Comparison of ENCODE assay signal across 21 mouse cellular contexts in genomic region chr7:107687412-107687811, GRCm38 (mm10).
DNase-seq lines count a peak whose midpoint lies in the region; ATAC-seq and TF ChIP-seq lines count a peak whose summit lies in the region.
"Had no signal": no experiment of that assay in that cellular context is flagged by ENCODE, and none has a peak within 500 bp of the region (broad histone marks: within the 10 kb centered on the region; RNA-seq: fewer than 3 reads in every experiment).

No protein-coding gene starts in this region.

- H3K27me3 ChIP-seq in intestine, postnatal 0 days (replicated peaks; ENCODE audit: control insufficient read depth, insufficient read depth, low read length) = no peaks in the 10 kb centered on the region
- H3K27me3 ChIP-seq: heart, embryonic 13.5 days; limb, embryonic 12.5 days had no signal

- no peak overlapping the region for H3K9ac ChIP-seq in intestine, postnatal 0 days (ENCODE audit: low read depth, low read length)
- H3K9ac ChIP-seq: heart, embryonic 13.5 days; hindbrain, embryonic 14.5 days; limb, embryonic 12.5 days; liver, embryonic 14.5 days; midbrain, embryonic 12.5 days; neural tube, embryonic 12.5 days had no signal

- peak; percentile 15; the same call in 1 of the 2 replicates for ATAC-seq in intestine, postnatal 0 days
- no peak for ATAC-seq in frontal cortex, adult (ENCODE audit: low TSS enrichment)
- ATAC-seq: forebrain, embryonic 16.5 days had no signal

- peaks cover 7% of the 10 kb centered on the region; the same call in 1 of the 2 replicates for H3K36me3 ChIP-seq in intestine, postnatal 0 days (ENCODE audit: control insufficient read depth, insufficient read depth)
- H3K36me3 ChIP-seq: midbrain, embryonic 12.5 days; neural tube, embryonic 12.5 days had no signal

- no peaks in the 10 kb centered on the region for H3K4me1 ChIP-seq in intestine, postnatal 0 days (replicated peaks; ENCODE audit: control insufficient read depth, insufficient read depth, low read length)
- H3K4me1 ChIP-seq: midbrain, embryonic 12.5 days; neural tube, embryonic 12.5 days had no signal

- H3K9me3 ChIP-seq in intestine, postnatal 0 days (ENCODE audit: control insufficient read depth) = no peaks in the 10 kb centered on the region
- H3K9me3 ChIP-seq: heart, embryonic 13.5 days; limb, embryonic 12.5 days; midbrain, embryonic 12.5 days; neural tube, embryonic 12.5 days had no signal

- no peak for TF ChIP-seq CTCF in layer of hippocampus, adult 2 months (conservative IDR thresholded peaks at IDR 0.05)
- no peak for TF ChIP-seq CTCF in intestine, postnatal 0 days (IDR thresholded peaks at IDR 0.05; ENCODE audit: low read depth)

- DNase-seq in layer of hippocampus, adult 2 months (ENCODE audit: low spot score in 2 of 2) = no peak
- no peak for DNase-seq in layer of hippocampus, adult 18-20 months (ENCODE audit: low spot score in 2 of 2)
- DNase-seq in A20 (ENCODE audit: low read depth, low spot score) (peak; percentile 34), ZHBTc4 (ENCODE audit: low read depth, low spot score) (peak; percentile 13)
- no peak for DNase-seq in ovary, adult 18-20 months (ENCODE audit: low spot score)
- DNase-seq in embryo, embryonic 9.5 days (ENCODE audit: extremely low spot score) = no peak
- DNase-seq: adrenal gland, postnatal 14 days; cerebellum, postnatal 10 days; heart, postnatal 36 days; kidney, adult 11 months; kidney, postnatal 10 days; layer of hippocampus, adult 9-11 months had no signal

- peak overlapping the region; percentile 60 for H3K27ac ChIP-seq in layer of hippocampus, adult 2 months
- no peak overlapping the region for H3K27ac ChIP-seq in intestine, postnatal 0 days (ENCODE audit: low read depth, low read length)
- H3K27ac ChIP-seq: heart, embryonic 13.5 days; hindbrain, embryonic 14.5 days; limb, embryonic 12.5 days; liver, embryonic 14.5 days; midbrain, embryonic 12.5 days; neural tube, embryonic 12.5 days had no signal

- WGBS in intestine, postnatal 0 days = 8% methylated on average over 3 of the region's 3 CpGs

- H3K4me2 ChIP-seq in intestine, postnatal 0 days (replicated peaks; ENCODE audit: low read depth) = no peak overlapping the region
- H3K4me2 ChIP-seq: heart, embryonic 13.5 days; hindbrain, embryonic 14.5 days; limb, embryonic 12.5 days; midbrain, embryonic 12.5 days; neural tube, embryonic 12.5 days had no signal

- no peak overlapping the region for H3K4me3 ChIP-seq in layer of hippocampus, adult 2 months
- no peak overlapping the region for H3K4me3 ChIP-seq in intestine, postnatal 0 days (ENCODE audit: low read depth, low read length)
- H3K4me3 ChIP-seq: heart, embryonic 13.5 days; limb, embryonic 12.5 days; midbrain, embryonic 12.5 days; neural tube, embryonic 12.5 days had no signal

Comparison
In these comparisons a context has a peak if more than half of its experiments do, and no peak if none do; other contexts are left out.
1. DNase-seq: peak in A20 (single experiment) and ZHBTc4 (single experiment); none in layer of hippocampus, adult 2 months (0 of 2), layer of hippocampus, adult 18-20 months (0 of 2), ovary, adult 18-20 months (single experiment) and embryo, embryonic 9.5 days (single experiment).